ENCODE assay signal across 12 mouse cellular contexts in genomic region chr13:56040621-56041020, GRCm38 (mm10).
"Had no signal": no experiment of that assay in that cellular context is flagged by ENCODE, and none has a peak within 500 bp of the region (broad histone marks: within the 10 kb centered on the region; RNA-seq: fewer than 3 reads in every experiment).

No protein-coding gene starts in this region.

- H3K4me3 ChIP-seq: limb, embryonic 12.5 days; neural tube, embryonic 12.5 days had no signal

- H3K4me2 ChIP-seq: limb, embryonic 12.5 days; neural tube, embryonic 12.5 days had no signal

- H3K4me1 ChIP-seq: limb, embryonic 12.5 days; neural tube, embryonic 12.5 days had no signal

- H3K9ac ChIP-seq: limb, embryonic 12.5 days; liver, embryonic 14.5 days; neural tube, embryonic 12.5 days had no signal

- DNase-seq: kidney, adult 11 months; kidney, adult 9 months; kidney, postnatal 36 days; lung, adult 2 months; lung, postnatal 36 days; midbrain, embryonic 14.5 days; thymus, adult 2 months; thymus, postnatal 25 days had no signal

- H3K9me3 ChIP-seq: limb, embryonic 12.5 days; neural tube, embryonic 12.5 days had no signal

- H3K27ac ChIP-seq: kidney, postnatal 0 days; limb, embryonic 12.5 days; liver, embryonic 14.5 days; neural tube, embryonic 12.5 days had no signal

- H3K36me3 ChIP-seq: limb, embryonic 12.5 days; neural tube, embryonic 12.5 days had no signal

- H3K27me3 ChIP-seq: limb, embryonic 12.5 days; neural tube, embryonic 12.5 days had no signal
